Mouse (Mus musculus): ENCODE measurements around the gene Galnt4. TPM values are rescaled to one million over a fixed set of nuclear protein-coding genes. Genes with fewer than 3 reads are reported as not detected.

The Galnt4 gene
- polyA plus RNA-seq, 1 experiment from 2014 or later: 7.9 TPM

DNA sequence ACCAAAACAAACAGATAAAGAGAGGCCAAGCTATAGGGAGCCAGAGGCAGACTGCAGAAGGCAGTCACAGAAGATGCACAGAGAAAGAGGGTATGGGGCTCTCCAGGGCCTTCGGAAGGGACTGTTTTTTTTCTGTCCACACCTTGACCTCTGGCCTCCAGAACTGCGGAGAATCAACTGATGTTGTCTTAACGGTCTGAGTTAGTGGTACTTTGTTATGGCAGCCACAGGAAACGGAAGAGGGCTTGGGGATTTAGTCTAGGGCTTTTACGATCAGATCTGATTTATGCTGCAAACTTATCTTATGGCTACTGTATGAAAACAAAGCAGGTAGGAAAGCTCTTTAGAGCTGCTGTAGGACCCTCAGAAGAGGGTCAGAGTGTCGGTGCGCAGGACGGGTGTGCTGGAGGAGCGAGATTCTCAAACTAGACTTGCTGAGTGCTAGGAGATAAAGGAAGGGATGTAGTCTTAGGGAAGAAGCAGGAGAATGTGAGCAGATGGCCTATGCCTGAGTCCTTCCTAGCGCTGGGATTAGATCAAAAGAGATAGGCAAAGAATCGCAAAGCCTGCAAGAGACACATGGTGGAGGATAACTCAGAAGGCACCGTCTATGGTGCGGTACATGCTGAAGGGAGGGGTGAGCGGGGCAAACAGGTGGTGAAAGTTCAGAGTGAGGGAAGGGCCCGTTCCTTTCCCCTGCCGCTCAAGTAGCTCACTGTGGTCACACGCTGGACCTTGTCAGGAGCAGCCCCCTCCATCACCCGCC is 7.7 kb downstream of the Galnt4 start:
- peak; percentile 31 for DNase-seq (ENCODE audit: low spot score)

DNA sequence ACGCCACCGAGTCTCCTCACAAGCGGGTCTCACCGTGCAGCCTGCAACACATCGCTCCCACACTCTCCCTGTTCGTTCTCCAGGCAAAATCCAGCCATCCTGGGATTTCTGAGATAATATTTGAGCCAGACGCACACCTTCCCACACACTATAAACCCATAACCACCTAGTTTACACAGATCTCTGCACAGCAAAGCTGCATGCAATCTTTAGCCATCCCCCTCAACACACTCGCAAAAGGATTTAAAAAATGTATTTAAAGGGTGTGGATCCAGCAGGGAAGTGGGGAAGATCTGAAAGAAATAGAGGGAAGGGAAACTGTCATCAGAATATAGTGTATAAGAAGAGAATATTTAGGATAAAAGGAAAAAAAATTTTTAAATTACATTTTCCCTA is 8.3 kb downstream of the Galnt4 start:
- DNase-seq (ENCODE audit: low spot score): no peak

DNA sequence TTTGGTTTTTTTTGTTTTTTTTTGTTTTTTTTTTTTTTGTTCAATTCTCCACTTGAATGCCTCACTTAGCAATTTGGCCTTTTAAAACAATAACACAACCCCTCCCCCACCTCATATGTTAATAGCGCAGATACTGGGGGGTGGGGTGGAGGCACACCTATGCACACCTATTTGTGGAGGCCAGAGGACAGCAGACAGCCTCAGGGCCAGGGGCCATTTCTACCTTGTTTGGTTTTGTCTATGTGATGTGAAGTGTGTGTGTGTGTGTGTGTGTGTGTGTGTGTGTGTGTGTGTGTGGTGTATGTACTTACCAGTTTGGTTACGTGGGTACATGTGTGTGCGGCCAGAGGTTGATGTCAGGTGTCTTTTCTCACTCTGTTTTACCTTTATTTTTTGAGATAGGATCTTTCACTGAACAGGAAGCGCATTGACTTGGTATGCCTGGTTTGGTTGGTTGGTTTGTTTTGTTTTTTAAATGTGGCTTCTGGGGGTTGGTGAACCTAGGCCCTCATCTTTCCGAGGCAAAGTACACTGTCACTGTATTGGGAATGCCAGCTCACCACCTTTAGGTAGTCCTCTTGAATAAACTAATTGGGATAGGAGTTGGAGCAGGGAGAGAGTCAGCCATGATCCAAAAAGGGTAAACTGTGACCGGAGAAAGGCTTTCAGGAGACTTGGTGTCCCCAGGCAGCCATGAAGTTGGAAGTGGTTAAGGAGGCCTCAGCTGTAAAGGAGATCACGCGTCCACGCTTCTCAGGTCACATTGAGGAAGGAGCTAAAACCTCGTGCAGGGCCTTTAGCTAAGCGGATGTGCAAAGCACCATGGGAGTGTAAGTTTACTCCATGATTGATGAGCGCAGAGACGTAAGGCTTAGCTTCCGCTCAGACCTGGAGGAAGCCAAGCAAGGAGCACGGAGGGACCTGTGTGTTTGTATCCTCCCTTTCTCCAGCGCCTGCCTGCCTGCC is 9.0 kb downstream of the Galnt4 start:
- peak; percentile 63 for DNase-seq (ENCODE audit: low spot score)

DNA sequence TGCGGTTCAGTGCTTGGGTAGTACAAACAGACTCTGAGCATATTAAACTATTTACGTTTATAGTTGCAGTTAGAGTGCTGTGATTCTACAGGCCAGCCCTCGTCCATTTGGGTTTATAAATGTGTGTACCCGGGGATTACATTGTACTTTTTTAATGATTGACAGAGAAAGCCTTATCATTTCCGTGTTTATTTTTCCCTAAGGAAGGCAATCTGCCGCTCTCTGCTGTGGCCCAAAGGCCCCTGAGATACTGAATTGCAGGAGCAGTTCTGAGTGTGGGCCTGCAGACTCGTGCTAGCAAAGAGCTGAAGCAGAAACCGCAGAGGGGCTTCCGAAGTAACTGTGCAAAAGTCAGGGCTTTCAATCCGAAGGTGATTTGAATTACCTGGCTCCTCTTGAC is 9.9 kb downstream of the Galnt4 start:
- no peak for DNase-seq (ENCODE audit: low spot score)

DNA sequence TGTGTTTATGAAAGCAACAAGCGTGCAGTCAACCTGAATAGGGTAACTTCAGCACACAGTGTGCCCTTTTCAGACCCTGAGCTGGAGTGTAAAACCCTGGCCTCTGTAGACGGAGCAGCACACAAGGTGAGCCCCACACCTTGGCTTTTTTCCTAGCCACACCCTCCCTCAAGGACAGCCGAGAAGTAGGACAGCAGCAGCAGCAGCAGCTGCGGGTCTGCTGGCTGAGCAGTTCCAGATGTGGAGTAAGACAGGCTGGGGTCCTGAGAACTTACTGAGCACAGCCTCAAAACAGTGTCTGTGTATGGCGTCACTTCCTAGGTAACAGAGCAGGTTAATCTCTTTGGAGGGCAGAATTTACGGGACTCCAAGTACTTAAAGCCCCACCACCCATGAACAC is 10.7 kb downstream of the Galnt4 start:
- peak; percentile 67 for DNase-seq (ENCODE audit: low spot score)

DNA sequence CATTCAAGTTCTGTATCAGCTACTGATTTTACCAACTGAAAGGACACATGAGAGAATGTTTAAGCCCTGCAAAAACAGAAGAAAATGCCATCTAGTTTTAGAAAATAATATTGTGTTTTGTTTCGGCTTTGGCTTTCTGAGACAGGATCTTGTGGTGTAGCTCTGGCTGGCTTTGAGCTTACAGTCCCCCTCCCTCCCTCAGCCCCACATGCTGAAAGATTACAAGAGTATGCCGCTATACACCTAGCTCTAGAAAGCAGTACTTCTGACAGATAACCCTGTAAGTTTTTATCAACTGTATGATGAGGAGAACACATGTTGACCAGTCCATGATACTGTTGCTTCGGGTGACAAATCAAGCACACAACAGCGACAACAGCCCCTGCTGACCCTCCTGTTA is 11.5 kb downstream of the Galnt4 start:
- DNase-seq (ENCODE audit: low spot score): peak; percentile 55

DNA sequence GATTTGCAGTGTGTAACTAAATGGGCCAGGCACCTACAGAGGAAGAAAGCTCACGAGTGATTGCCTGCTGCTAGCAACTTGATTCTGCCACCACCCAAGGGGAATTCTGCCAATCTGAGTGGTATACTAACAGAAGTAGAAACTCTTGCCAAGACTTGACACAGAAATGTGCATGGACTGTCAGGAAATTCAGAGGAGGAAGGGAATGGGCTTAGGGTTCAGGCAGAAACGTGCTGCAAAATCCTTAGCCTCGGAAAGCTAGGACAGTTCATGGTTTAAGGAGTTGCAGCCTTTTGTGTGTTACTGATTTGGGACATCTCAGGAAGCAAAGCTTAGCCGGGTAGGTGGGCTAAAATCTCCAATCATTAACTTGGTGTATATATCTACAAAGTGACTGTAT is 18.3 kb downstream of the Galnt4 start, which contains the start of gene Phxr2:
TSS of gene Phxr2 (minus strand) at position 101 of the 400 bp plus-strand sequence.
- DNase-seq (ENCODE audit: low spot score): no peak

DNA sequence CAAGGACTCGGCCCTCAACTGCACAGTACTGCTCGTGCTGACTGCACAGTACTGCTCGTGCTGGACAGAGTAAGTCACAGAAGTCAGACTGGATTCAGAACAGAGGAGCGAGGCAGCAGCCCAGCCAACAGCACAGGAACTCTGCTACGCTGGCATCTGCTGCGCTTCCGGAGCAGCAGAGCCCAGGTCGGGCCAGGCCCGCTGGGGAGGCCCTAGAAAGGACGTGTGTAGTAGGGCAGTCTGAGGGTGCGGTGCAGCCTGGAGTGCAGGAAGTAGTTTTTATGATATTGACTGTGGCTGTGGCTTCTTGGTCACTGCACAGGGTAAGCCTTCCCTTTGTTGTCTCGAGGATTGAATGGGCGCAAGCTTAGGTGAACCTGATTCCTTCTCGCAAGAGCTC is 19.0 kb downstream of the Galnt4 start:
- peak; percentile 76 for DNase-seq (ENCODE audit: low spot score)

DNA sequence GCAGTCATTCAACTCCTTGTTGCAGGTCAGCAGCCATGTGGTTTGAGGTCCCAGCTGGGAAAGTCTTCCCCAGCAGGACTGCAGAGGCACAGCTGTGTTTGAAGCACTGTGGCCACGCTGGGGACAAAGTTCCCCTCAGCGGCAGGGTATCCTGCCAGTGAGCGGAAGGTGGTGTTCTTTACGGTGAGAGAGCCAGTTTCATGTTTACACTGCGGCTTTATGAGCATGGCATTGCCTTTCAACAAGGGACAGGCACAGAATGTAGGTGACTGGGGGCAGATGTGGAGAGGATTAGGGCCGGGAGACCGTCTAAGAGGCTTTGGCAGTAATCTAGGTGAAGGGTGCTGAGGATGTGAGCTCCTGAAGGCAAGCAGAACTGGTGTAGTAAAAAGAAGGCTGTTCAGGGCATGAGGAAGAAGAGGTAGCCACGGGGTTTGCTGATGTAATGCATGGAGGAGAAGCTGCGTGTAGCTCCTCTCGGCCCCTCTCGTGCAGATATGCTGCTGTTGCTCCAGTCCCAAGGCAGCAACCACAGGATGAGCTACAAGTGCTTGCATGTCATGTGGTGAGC is 19.8 kb downstream of the Galnt4 start:
- DNase-seq (ENCODE audit: low spot score): peak; percentile 78

DNA sequence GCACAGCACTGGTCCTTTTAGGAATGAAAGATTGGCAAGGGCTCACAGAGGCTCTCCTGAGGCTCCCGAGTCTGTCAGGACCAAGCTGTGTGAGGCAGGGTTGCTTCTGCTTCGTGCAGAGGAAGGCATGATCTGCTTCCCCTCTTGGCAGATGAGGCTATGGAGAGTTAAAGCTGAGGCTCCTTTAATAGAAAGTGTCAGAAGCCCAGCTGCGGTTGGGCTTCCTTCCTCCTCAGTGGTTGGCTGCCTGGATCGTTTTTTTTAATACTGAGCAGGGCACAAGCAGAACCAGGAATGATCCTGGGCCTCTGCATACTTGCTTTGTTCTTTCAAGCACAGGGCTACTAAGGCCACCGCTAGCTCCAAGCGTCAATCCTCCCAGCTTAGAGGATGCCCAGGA is 22.7 kb downstream of the Galnt4 start:
- peak; percentile 32 for DNase-seq (ENCODE audit: low spot score)

DNA sequence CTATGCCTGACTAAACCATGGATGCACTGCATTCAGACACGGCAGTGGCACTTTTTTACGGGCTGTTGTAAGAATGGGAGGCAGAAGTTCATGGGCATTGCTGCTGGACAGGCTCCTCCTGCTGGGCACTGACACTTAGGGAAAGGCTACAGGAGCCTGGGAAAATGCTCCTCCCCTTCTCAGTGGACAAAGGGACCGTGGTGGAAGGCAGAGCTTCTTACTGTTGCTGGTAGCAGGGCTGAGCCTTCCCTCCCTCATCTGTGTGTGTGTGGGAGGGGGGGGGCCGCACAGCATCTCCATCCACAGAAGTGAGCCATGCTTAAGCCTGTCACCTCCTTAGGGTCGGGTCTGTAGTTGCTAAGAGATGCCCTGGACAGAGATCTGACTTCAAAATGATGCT is 23.3 kb downstream of the Galnt4 start:
- DNase-seq (ENCODE audit: low spot score): no peak

DNA sequence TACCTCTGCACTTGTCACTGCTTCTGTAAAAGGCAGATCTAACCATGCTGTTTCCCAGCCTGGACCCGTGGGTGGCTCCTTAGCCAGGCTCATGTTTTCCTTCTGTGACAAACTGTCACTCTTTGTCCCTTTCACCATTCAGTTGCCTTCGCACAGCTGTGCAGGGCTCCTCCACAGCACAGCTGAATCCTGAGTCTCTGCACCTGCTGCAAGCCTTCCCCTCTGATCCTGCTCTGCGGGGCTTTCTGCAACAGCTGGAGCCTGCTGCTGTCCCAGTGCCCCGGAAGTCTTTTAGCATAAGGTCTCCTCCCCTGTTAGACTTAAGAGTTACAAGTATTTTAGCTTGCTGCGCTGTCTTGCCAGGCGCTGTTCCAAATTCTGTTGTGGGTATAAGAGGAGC is 24.2 kb downstream of the Galnt4 start:
- peak; percentile 96 for DNase-seq (ENCODE audit: low spot score)

DNA sequence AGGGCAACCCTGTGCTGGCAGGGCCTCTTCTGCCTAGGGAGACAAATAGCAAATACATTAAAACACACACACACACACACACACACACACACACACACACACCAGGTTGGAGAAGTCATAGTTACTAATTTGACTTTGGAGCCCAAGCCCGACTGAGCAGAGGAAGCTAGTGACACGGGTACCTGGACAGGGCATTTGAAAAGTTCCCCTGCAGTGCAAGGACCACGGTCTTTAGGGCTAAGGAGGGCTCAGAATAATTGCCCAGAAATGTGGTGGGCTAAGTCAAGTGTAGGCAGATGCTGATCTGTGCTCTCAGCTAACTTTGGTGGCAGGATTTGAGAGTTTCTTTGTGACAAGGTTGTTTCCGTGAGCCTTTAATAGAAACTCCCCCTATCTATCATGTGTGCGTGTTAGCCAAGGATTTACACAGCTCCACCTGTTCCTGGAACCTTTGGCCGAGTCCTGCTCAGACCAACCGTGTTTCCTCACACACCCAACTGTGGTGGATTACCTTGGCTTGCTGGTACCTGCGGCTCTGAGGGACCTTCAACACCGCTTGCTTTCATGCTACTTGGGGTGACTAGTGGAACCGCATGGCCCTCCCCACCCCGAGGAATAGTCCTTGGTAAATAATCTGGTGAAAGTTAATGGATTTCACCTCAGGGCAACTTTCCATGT is 24.8 kb downstream of the Galnt4 start:
- DNase-seq (ENCODE audit: low spot score): peak; percentile 38

DNA sequence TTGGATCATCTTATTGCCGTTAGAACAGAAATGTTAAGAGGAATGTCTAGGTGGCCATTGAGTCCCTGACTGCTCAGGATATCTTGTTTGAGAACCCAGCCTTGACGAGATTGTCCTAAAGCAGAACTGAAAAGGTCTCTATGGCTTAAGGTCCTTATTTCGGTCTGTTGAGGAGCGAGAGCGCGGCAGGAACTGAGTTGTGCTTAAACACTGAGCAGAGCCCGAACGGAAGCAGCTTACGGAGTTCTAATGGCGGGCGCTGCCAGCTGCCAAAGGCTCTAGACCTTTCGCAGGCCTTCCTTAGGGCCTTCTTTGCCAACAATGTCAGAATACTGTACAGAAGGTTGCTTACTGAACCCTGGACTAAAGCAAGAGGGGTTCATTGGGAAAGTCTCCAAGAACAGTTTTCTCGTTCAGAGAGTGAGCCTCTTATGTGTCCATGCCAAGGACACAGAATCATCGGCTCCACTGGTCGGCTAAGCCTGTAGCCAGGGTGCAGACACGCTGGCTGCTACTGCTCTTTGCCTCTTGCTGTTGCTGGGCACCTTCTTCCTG is 25.4 kb downstream of the Galnt4 start:
- no peak for DNase-seq (ENCODE audit: low spot score)

DNA sequence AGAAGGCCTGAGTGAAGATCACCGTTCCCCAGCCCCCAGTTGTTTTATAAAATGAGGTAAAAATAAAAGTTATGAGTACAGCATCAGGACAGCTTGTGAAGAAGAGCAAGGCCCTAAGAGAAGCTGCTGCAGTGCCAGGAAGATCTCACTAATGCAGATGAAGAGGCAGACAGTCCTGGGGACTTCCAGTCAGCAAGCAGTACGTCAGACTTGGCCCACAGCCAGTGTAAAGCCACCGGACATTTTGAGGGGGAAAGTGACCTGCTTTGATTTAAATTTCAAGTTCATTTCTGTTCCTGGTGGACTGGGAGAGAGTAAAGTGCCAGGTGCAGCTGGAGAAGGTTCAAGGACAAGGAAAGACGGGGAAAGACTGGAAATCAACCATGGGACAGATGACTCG is 28.4 kb downstream of the Galnt4 start:
- no peak for DNase-seq (ENCODE audit: low spot score)

DNA sequence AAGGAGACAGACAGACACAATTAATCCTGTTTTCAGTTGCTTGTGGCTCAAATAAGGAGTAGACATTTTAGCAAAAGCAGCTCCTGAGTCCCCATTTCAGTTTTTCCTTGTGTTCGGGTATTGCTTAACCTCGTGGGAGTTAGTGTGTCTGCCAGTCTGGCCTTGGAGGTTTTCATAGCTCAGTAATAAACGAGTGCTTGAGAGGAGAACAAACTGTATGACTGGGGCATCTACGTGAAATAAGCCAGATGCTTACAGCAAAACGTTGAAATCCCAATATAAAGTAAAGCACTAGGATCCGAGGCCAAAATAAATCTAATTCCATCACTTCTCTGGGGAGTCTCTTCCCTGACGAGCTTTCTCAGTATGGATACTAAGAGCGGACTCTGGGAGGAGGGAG is 37.7 kb downstream of the Galnt4 start:
- no peak for DNase-seq (ENCODE audit: low spot score)

DNA sequence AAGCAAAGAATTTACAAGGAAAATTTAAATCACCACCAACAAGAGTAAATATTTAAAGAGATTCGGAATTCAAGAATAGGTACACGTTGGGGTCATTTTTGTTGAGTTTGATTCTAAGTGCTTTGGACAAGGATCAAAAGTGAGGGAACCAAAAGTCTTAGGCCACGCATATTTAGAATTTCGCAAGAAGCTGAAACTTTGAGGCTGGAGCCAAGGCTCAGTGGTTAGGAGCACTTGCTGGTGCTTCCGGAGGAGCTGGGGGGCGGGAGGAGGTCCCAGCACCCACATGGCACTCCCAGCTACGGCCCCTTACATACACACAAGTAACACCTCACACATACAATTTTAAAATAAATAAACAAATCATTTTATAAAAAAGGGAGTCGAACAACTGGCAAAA is 38.6 kb downstream of the Galnt4 start:
- DNase-seq (ENCODE audit: low spot score): no peak

DNA sequence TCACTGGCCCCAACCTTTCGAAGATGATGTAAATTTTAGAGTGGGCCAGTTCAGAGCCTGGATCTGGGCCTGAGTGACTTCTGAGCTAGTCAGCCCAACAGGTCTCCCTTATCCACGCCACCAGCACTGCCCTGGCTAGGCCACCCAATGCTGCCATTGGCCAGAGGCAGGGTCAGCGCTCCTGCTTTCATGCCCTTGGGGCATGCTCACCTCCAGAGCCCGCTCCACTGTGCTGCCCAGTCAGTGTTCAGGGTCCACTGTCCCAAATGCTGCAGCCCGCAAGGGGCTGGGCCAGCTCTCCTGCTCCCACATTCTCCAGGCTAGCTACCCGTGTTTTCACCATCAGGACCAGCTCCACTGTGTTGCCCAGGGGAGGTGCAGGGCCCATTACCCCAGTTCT is 42.1 kb downstream of the Galnt4 start:
- no peak for DNase-seq (ENCODE audit: low spot score)

DNA sequence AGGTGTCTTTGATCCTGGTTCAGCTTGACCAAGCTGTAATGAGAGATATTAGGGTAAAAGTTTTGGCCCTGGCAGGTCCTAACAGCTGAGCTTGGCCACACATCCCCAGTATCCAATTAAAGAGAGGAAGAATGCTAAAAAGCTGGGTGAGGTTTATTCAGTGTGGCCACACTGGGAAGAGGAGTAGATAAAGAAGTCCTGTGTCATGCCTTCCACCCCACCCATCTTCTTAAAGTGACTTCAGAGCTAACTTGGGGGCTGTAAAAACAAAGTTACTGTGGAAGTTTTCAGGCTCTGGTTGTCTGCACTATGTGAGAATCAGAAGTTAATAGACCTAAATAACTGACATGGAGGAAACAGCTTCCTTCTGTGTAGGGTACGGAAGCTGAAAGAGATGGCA is 43.6 kb downstream of the Galnt4 start:
- no peak for DNase-seq (ENCODE audit: low spot score)

DNA sequence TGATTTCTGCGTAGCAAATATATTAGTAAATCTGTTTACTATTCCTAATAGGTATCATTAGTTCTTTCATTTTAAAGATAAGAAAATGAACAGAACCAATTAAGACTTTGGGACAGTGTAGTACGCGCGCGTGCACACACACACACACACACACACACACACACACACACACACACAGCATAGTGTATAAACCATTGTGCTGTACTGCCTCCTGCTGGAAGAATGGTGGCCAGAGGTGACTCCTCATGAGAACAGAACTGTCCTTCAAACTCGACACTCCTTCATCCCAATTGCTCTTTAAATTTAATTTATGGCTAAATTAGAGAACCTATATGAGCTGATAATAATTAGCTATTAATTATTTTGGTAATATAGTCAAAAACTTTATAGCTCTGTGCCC is 44.1 kb downstream of the Galnt4 start:
- peak; percentile 70 for DNase-seq (ENCODE audit: low spot score)

DNA sequence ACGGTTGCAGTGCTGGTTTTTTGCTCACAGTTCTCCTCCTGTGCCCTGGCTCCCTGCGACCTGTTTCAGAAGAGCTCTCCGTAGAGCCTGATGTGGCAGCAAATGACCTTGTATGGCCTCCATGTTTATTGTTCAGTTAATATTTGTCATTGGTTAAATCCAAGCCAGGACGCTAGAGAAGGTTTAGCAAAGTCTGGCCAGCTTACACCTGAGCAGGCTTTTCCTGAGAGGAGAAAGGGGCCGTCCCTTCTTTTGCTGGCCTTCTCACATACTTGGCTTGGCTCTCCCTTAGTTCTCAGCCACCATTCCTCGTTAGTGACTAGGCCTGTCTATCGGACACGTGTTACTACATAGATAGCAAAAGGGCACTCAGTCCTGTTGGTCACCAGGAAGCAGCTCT is 46.7 kb downstream of the Galnt4 start:
- DNase-seq (ENCODE audit: low spot score): no peak
